Mouse (Mus musculus) v-Abl transformed pro-B cells (cell line): ENCODE data around the gene Mboat1.

Experiments
- in situ Hi-C, 2 experiments: fragments of 400-800 bp; cut with MboI; formaldehyde crosslinking; loops; one replicate each; pipeline ENCODE4 v1.15.1; 2025; ENCODE audit not compliant: unreplicated experiment in 2 of 2

The Mboat1 gene

DNA sequence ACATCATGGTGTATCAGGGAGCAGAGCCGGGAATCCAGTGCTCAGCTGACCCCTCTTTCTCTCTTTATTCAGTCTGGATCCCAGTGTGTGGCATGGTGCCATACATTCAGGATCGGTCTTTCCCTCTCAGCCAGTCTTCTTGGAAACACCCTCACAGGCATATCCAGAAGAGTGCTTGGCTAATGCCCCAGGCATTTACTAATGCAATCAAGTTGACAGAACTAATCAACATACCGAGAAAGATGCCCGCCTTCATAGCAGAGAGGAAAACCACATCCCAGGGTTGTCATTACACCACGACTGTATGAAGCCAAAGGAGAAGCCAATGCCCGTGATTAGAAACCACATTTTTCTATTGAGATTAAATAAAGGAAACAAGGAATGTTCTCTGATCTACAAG lies 41.1 kb downstream of the Mboat1 start:
- in situ Hi-C loops = no loop called here

DNA sequence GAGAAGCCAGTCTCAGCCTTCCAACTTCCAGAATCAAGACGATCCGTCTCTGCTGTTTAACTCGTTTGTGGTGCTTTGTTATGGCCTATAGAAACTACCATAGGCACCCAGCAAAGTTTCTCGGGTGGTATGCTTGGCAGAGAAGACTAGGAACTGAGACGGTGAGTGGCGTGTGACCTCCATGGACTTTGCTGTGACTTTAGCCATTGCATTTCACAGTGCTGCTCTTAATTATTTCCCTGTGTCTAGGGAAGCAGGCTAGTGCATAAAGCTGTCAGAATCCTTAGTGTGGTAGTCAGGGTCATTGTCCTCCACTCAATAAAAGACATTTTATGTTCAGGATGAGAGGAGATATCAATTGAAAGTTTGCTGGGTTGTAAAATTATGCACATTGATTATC lies 49.3 kb downstream of the Mboat1 start:
- in situ Hi-C loops = no loop called here

DNA sequence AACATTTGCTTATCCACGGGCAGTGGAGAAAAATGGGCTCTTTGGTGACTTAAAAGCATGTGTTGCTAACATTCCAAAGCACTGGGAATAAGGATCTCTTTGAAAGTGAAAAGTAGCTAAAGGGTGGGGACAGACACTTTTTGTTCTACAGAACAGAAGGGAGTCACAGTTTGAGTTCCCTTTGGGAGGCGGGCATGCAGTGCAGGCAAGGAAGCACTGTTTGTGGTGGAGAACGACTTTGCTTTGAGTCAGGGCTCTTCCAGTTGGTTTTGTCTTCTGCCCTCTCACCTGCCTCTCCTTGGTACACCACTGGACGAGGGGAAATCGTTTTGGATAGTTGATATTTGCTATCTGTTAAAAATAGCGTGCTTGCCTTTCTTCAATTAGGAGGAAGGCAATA lies 49.7 kb downstream of the Mboat1 start:
- in situ Hi-C loops = no loop called here

DNA sequence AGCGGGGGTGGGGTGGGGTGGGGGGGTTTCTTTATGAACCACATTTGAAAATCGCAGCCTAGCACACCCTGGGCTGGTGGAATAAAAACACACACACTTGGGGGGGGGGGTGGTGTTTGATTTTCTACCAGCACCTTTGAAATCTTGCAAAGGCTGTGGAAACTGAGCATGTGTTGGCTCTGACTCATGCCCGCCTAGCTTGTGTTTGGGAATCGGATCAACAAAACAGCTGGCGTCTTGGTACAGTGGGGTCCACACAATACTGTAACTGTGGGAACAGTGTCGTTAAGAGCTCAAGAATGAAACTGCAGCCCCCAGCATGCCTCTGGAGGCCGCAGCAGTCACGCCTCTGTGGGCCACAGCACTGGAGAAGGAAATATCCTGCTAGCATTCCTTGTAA lies 50.2 kb downstream of the Mboat1 start:
- in situ Hi-C loops = no loop called here

DNA sequence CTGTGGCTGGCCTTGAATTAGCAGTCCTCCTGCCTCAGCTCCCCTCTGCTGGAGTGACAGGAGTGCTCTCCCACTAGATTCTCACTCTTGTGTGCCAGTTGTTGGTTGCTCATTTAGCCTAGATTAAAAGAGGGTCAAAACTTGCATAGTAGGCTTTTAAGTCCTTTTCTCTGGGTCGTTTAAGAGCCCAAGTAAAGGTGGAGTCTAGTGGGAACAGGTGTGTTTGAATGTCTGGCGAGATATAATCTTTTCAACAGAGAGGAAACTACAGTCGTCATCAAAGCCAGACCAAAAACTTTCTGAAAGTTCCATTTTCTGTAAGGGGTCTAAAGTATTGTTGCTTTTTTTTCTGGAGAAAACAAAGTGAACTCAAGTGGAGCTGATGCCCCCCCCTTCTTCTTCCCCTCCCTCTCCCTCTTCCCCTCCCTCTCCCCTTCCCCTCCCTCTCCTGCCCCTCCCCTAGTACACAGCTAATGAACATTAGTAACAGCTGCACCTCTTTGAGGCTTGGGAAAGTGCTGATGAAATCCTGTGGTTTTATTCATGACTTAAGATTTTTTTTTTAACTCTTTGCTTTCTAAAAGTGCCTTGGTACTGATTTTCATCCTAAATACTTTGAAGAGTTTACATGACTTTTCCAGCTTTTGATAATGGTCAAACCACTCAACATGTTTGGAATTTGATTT lies 55.9 kb downstream of the Mboat1 start:
- in situ Hi-C loops = no loop called here

DNA sequence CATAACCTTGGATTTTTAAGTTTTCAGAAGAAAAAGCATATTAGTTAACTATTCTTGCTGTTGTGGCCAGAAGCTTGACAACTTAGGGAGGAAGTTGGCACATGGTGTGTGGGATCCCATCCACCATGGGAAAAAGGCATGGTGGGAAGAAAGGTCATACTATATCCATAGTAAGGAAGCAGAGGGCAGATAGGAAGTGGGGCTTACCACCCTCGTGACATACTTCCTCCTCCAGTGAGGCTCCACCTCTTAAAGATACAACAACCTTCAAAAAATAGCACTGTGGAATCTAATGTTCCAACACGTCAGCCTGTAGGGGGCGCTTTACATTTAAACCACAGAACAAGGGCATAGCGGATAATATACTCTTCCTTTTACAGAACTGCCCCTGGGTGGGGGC lies 57.1 kb downstream of the Mboat1 start:
- in situ Hi-C loops = no loop called here

DNA sequence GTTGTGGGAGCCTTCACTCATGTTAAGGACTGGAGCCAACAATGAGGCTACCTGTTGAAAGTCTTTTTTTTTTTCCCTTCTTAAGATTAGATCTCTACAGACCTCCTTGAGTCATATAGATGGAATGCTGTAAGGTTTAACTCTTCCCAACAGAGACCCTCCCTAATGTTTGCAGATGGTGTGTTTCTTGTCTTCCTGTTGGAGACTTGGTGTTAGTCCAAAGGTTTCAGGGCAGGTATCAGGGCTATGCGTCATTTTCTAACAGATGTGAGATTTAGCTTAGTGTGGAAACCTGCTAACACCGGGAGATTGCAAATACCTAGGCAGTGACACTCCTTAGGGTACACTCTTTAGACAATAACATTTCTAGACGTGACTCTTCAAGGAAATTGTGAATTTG lies 58.5 kb downstream of the Mboat1 start:
- in situ Hi-C loops = no loop called here

DNA sequence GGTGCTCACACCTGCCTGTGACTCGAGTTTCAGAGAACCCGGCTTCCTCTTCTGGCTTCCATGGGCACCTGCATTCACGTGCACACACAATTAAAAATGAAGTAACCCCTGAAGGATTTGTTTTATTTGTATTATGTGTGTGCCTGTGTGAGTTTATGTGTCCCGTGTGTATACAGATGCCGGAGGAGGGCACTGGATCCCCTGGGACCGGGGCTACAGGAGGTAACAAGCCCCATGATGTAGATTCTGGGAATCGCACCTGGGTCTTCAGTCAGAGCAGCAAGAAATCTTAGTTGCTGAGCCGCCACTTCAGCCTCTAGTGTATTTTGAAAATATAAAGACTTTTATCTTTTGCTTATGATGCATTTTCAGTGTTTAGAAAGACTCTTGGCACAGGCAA lies 60.4 kb downstream of the Mboat1 start:
- in situ Hi-C loops = no loop called here

DNA sequence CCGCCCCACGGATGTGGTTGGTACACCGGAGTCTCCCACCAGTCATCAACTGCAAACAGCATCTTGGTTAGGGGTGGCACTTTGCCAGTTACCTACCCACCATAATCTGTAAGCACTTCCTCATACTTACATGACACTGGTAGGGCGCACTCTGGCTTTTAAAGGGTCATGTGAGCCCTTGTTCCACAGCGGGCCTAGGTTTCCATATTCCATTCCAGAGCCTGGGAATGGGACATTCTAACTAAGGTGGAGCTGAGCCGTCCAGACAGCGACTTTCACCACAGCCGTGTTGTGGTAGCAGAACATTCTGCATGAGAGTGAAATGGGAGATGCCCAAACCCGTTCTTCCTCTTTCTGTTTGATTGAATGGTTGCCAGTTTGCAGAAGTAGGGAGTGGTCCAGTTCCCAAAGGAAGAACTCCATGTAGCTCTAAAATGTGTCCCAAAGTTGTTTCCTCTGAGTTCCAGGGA lies 61.8 kb downstream of the Mboat1 start:
- in situ Hi-C loops = no loop called here

DNA sequence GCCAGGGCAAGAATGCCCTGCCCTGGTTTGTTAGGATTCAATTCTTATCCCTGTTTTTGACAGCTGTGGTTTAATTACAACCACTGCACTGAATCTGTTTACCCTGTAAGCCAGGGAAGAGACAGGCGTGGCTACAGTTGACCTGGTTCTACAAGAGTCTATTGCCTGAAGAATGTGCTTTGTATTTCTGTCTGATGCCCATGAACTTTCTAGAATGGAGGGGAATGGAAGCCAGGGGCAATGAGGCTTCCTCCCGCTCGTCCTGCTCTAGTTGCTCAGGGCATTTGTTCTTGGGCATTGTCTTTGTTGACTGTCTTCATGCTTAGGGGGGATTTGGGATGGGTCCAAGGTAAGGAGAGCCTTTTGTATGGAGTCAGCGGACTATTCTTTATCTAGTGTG lies 63.5 kb downstream of the Mboat1 start:
- in situ Hi-C loops = no loop called here

DNA sequence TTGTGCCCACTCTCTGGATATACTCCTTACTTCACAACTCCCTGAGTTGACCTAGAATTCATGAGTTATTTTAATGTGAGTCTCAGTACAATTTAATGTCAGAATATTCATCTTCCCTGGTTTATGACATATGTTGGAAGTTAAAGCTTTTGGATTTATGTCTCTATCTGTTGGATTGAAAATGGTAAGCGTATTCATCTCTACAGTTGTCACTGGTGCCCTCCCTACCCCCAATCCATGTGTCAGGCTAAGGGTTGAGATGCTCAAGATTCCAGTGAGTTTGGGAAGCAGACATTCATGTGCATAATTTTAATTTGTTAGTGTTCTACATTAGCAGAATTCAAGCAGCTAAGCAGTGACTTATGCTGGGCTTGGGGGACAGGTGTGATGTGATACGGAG lies 64.4 kb downstream of the Mboat1 start:
- in situ Hi-C loops = no loop called here

DNA sequence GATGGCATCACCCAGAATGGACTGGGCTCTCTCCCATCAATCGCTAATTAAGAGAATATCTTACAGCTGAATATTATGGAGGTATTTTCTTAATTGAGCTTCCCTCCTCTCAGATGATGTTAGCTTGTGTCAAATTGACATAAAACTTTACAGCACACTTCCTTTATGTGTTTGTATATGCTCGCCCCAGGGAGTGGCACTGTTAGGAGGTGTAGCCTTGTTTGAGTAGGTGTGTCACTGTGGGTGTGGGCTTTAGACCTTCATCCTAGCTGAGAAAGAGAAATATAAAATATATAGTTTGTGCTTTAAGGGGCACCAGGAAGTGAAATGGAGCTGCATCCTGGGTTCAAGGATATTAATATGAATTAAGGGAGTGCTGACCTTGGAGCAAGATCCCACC lies 66.7 kb downstream of the Mboat1 start:
- in situ Hi-C loops = no loop called here

DNA sequence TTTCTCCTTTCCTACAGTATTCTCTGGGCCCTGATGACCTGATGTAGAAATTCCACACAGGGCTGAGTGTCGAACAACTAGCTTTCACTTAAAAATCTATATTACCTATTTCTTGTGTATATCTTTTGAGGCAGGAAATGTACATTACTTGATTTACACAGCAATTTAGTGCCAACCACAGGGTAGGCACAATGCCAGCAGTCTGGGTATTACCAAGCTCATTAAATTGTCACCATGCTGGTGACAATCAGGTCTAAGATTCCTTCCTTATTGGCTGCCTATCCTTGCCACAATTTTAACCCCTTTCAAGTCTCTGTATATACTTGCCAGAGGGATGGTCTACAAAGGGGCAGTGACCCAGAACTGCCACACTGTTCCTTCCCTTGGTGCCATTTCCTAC lies 71.9 kb downstream of the Mboat1 start:
- in situ Hi-C loops = no loop called here

DNA sequence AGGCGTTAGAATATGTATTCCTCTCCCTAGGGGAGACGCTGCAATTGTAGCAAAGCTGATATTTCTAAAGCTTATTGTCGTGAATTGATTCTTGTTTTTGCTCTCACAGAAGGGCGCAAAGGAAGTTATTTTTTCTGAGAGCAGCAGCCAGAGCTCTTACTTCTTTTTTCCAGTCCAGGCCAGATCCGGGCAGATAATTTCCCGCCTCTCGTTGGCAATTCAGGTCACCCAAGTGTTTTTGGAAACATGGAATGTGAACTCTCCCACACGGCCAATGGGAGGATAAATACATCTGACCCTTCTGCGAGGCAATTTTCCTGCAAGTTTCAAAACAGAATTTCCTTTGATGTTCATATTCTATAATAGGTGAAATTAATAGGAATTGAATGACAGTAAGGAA lies 77.0 kb downstream of the Mboat1 start:
- in situ Hi-C loops = no loop called here

DNA sequence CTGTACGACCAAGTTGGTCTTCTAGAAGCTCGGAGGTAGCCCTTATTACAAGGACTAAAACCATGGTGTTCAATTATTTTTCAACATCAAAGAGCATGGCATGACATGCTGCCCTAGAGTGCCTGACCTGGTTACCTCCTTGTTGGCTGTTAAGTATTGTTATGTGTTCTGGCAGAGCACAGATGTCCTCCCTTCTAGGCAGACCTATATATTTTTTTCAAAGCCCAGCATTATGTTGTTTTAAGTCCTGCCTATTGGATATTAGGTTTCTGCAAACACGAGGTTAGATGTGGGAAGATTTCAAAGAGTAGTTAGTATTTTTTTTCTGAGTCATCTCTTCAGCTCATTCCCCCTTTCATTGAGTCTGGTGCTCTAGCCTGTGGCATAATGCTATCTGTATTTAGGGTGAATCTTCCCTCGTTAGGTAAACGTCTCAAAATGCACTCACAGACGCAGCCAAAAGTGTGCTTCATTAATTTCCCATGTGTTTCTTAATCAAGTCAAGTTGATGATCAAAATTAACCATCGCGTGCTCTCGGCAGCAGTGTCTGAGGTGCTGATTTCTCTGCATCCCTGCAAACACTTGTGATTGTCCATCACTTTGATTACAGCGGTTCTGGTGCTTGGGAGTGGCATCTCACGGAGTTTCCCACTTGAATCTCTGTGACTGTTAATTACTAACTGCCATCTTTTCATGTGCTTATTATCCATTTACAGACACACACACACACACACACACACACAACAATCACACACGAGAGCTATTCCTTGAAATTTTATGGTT lies 81.5 kb downstream of the Mboat1 start:
- in situ Hi-C loops = no loop called here

DNA sequence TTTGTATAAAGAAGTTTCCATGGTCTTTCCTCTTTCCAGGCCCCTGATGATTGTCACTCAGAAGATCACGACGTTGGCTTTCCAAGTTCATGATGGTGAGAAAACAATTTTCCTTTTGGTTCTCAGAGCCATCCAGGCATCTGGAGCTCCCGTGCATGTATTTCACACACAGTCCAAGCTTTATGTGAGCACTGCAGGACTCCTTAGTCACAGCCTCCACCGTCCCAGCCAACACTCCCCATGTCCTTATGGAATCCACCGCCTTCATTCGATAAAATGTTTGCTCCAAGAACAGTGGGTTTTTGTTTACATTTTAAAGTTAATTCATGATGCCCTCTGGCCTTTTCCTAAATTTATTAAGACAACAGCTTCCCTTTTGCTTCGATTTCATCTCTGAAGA lies 83.3 kb downstream of the Mboat1 start:
- in situ Hi-C loops = no loop called here

DNA sequence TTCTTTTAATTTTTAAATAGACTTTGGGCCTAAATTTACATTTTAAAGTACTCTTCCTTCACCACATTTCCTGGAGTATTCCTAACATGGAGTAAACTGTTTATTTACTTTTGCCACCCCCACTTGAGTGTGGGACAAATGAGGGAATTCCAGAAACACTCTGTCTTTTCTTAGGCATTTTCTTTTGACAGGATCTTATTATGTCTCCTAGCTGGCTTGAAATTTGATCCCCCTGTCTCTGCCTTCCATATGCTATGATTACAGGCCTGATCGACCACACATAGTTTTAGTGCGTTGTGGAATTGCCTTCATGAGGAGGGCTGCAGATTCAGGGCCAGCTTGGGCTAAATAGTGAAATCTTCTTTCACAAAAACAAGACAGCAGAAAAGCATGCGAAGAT lies 85.0 kb downstream of the Mboat1 start:
- in situ Hi-C loops = no loop called here

DNA sequence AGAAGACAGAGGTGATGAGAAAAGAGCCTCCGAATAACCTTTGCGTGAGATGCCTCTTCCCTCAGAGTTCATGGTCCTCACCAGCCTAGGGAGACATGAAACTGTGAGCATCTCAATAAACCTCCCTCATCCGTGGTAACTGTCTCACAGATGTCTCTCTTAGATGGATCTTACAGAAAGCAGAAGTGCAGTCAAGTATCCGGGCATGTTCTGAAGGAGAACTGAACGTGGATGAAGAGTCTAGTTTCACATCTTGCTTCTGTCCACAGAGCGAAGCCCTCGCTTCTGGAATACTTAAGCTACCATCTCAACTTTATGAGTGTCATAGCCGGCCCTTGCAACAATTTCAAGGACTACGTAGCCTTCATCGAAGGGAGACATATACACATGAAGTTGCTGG lies 87.8 kb downstream of the Mboat1 start:
- in situ Hi-C loops = no loop called here

DNA sequence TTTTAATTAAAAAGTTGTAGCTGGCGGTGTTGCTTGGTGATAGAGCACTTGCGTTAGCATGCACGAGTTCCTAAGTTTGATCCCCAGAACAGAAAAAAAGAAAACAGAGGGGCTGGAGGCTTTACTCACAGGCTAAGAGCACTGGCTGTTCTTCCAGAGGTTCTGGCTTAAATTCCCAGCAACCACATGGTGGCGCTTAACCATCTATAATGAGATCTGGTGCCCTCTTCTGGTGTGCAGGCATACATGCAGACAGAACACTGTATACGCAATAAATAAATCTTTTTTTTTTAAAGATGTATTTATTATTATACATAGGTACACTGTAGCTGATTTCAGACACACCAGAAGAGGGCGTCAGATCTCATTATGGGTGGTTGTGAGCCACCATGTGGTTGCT lies 88.4 kb downstream of the Mboat1 start:
- in situ Hi-C loops = no loop called here

DNA sequence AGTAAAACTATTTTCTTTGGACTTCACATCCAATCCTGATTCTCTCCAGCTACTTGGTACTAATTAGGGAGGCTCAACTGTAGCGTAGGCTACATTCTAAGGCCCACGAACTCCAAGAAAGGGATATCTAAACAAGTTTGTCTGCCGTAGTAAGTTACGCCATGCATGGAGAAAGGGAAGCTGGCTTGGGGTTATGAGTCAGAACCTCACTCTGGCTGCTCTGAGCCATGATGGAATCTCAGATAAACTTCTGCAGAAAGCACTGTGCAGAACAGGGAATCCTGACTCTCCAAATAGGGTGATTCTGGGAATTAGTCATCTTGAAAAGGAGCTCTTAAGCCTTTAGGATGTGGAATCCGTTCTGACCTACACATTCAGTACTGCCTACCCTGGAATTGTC lies 92.5 kb downstream of the Mboat1 start:
- in situ Hi-C loops = no loop called here

DNA sequence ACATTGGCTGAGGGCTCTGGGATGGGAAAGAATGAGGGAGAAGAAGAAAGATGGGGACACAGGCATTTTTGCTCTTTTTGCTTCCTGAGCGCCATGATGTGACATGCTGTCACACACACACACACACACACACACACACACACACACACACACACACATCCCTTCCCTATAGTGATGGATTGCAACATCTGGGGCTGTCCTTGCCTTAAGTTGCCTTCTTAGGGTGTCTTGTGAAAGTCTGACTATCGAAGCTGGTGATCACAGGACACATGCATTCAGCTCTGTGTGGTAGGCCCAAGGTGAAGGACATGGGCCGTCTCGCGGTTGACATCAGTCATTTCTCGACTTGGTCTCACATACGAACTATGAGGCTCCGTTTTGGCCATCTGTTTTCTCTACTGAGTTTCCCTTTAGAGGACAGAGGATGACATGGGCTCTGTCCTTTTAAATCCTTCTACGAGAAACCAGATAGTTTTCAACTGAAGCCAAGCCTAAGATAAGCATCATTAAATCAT lies 93.4 kb downstream of the Mboat1 start:
- in situ Hi-C loops = no loop called here

DNA sequence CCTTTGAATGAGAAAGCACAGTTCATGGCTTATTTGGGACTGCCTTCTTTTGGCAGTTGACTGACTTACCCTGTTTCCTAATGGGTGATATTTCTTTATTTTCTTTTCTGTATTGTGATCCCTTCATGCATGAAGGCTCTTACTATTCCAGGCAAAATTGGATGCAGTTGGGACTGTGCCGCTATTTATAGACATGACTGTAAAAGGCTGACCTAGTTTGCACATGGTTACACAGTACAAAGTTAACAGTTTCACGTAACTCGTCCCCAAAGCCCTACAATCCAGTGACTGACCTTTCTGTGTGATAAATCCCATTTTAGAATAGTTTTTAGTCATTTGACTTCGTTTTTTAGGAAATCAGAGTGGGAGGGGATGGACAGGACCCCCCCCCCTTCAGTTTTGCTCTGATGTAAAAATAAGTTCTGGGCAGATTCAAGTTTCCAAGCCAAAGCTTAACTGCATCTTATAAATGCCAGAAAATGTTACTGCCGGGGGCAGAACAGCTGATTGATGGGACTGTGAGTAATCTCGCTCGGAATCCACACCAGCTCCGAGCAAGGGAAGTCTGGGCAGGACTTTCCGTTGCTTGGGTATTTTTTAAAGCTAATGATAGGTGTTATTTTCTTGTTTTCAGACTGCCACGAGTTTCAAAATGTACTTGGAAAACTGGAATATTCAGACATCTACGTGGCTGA lies 98.9 kb downstream of the Mboat1 start:
- in situ Hi-C loops = no loop called here
